Mouse (Mus musculus) skeletal muscle tissue, postnatal 0 days (tissue): ENCODE results near the gene Vrtn. TPM values are rescaled to one million over a fixed set of nuclear protein-coding genes. Genes with fewer than 3 reads are reported as not detected.

Source experiments
- polyA plus RNA-seq: library from polyadenylated mRNA; unstranded; fragments of >200 nt; fragmentation: Nextera tagmentation; extraction: Ambion mirVana; gene quantifications from 2 replicates; pipeline ENCODE4 v1.2.1, GENCODE M21; 2015

The Vrtn gene
- not detected in 2 replicates for polyA plus RNA-seq

GRCm38 (mm10) chr12:84640654-84641053, at the start of gene Vrtn:
TSS of gene Vrtn (plus strand) at chr12:84641019.

DNA sequence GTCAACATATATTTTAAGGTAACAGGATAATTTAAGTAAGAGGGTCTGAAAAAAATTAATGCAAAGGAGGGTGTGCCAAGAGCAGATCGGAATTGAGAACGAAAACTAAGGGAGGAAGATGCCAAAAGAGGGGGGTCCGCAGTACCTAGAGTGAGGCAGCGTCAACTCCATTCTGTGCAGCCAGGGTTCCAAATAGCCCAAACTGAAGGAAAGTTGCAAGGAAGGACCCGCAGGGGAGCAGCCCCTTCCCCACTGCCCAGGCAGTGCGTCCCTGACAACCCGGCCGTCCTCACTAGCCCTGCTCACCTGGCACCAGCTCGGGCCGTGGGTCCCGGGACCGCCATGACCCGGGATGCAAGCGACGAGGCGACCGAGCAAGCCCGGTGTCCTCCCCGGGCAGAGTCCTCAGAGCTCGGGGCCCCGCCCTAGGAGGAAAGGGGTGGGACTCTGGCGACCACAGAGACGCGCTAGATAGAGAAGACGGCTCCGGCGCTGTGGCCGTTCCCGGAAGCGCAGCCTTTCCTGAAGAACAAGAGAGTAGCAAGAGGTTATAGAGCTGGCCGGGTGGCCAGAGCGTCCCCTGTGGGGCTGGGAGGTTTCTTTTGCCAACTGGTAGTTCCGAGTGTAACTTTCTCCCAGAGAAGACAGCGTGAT, 23.7 kb upstream of the Vrtn start, which contains the start of gene Abcd4:
Abcd4 (minus strand) TSS at position 437 of the 654 bp plus-strand sequence.

DNA sequence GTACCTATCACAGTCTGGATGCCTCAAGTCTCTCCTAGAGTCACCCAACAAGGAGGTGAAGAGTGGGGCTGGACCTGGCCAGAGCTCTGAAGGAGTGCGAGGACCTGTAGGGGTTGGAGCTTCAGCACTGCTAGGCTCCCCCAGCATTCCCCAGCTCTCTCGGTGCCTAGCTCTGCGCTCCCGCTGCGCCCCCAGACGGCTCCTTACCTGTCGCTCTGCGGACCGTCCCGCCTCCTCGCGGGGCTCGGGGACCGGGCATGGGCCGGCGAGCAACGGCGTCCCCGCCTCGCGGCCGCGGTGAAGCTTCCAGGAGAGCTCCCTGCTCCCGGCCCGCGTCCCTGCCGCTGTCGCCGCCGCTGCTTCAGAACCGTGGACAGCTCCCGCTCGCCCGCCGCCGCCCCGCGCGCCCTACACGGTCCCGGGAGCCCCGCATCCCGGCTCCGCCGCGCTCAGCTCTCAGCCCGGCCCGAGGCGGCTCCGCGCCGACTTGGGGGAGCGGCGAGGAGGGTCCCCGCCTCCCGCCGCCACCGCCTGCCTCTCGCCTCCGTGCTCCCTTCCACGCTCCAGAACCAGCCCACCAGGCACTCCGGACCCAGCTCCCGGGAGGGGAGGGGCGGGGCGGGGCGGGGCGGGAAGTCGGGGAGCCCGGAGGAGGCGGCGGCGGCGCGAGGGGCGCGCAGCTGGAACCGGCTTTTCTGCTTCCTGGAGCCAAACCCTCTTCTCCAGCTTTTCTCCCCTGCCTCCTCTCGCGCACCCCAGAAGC, 57.7 kb downstream of the Vrtn start, which contains the start of gene Syndig1l:
Syndig1l (minus strand) TSS at position 513 of the 763 bp plus-strand sequence.

Other genes with a start within 250 kb of the Vrtn start
- gene Entpd5, start 232.0 kb upstream of the Vrtn start, polyA plus RNA-seq = 5.3 and 6.6 TPM in 2 replicates
- 0.54 and 0.71 TPM in 2 replicates for gene Bbof1, start 231.9 kb upstream of the Vrtn start, polyA plus RNA-seq
- gene Rnf113a2, start 223.8 kb upstream of the Vrtn start, polyA plus RNA-seq = 15.7 and 17.7 TPM in 2 replicates
- 36.8 and 77.0 TPM in 2 replicates for gene Aldh6a1, start 190.0 kb upstream of the Vrtn start, polyA plus RNA-seq
- 7.3 and 8.9 TPM in 2 replicates for gene Lin52, start 189.6 kb upstream of the Vrtn start, polyA plus RNA-seq
- gene Vsx2, start 71.3 kb upstream of the Vrtn start, polyA plus RNA-seq = not detected in 2 replicates
- 6.2 and 6.7 TPM in 2 replicates for gene Abcd4, start 23.6 kb upstream of the Vrtn start, polyA plus RNA-seq
- gene Syndig1l, start 57.8 kb downstream of the Vrtn start, polyA plus RNA-seq = not detected in 2 replicates
- 33.1 and 47.6 TPM in 2 replicates for gene Npc2, start 132.1 kb downstream of the Vrtn start, polyA plus RNA-seq
- gene Isca2, start 132.2 kb downstream of the Vrtn start, polyA plus RNA-seq = 117 and 122 TPM in 2 replicates
- 1.2 and 2.2 TPM in 2 replicates for gene Ltbp2, start 235.5 kb downstream of the Vrtn start, polyA plus RNA-seq